Mouse (Mus musculus) hindbrain, embryonic 10.5 days (tissue): ENCODE results near the gene Prss22. TPM values are rescaled to one million over a fixed set of nuclear protein-coding genes. Genes with fewer than 3 reads are reported as not detected.
A peak's percentile ranks its signal among the peaks of the same experiment; 100 is the strongest.

Source experiments
- DNase-seq: peaks from one replicate; pipeline ENCODE4 v3.0.0-alpha.2; 2017; ENCODE audit warnings: low spot score
- H3K27ac ChIP-seq: fragments of 300-500 bp; sonication (generic); 2 replicates; pipeline ENCODE4 v1.5.1; 2016; ENCODE audit warnings: mild to moderate bottlenecking, moderate library complexity
- H3K27me3 ChIP-seq: fragments of 300-500 bp; sonication (generic); 2 replicates; pipeline ENCODE4 v1.6.1; 2016; ENCODE audit warnings: mild to moderate bottlenecking; ENCODE audit not compliant: poor library complexity, insufficient read depth, severe bottlenecking
- H3K36me3 ChIP-seq: fragments of 300-500 bp; sonication (generic); 2 replicates; pipeline ENCODE4 v1.6.1; 2016; ENCODE audit warnings: mild to moderate bottlenecking, moderate library complexity
- H3K4me1 ChIP-seq: fragments of 300-500 bp; sonication (generic); replicated peaks from 2 replicates; pipeline ENCODE4 v1.6.1; 2016; ENCODE audit warnings: mild to moderate bottlenecking
- H3K4me3 ChIP-seq: fragments of 300-500 bp; sonication (generic); 2 replicates; pipeline ENCODE4 v1.5.1; 2016; ENCODE audit warnings: mild to moderate bottlenecking, moderate library complexity
- H3K9me3 ChIP-seq: fragments of 300-500 bp; sonication (generic); 2 replicates; pipeline ENCODE4 v1.6.1; 2016; ENCODE audit warnings: mild to moderate bottlenecking, moderate library complexity
- WGBS: fragments of 180-500 bp; shearing (Covaris S2); methylation state at CpG from one replicate; pipeline ENCODE4 v1.1.7; 2016; 5-methylcytosine and 5-hydroxymethylcytosine counted together
- polyA plus RNA-seq: library from polyadenylated mRNA; unstranded; fragments of >200 nt; fragmentation: Nextera tagmentation; extraction: Ambion mirVana; gene quantifications from 2 replicates; pipeline ENCODE4 v1.2.1, GENCODE M21; 2016

Gene Prss22
- polyA plus RNA-seq, 1 experiment from 2014 or later, result 0.72 TPM

- no peaks in the 10 kb centered on the region for H3K27me3 ChIP-seq
- no peak for DNase-seq
- H3K36me3 ChIP-seq, result no peaks in the 10 kb centered on the region
- H3K4me1 ChIP-seq, result no peaks in the 10 kb centered on the region
- no peaks in the 10 kb centered on the region for H3K9me3 ChIP-seq
- WGBS, result 86% methylated on average over 5 of the region's 5 CpGs
- no peak overlapping the region for H3K27ac ChIP-seq
- no peak overlapping the region for H3K4me3 ChIP-seq
These were observed 16.6 kb upstream of the Prss22 start for GRCm38 (mm10) chr17:24014433-24014965.

- DNase-seq, result no peak
- 85% methylated on average over 2 of the region's 2 CpGs for WGBS
- Histone ChIP-seq H3K27me3 (no peaks in the 10 kb centered on the region), H3K4me3 (no peak overlapping the region), H3K4me1 (no peaks in the 10 kb centered on the region), H3K9me3 (no peaks in the 10 kb centered on the region), H3K36me3 (no peaks in the 10 kb centered on the region), H3K27ac (no peak overlapping the region)
These were observed 15.0 kb upstream of the Prss22 start for GRCm38 (mm10) chr17:24012921-24013320.

GRCm38 (mm10) chr17:24009617-24010016 lies 11.7 kb upstream of the Prss22 start:
- Histone ChIP-seq H3K9me3 (peaks cover 5% of the 10 kb centered on the region; the same call in 1 of the 2 replicates), H3K36me3 (no peaks in the 10 kb centered on the region), H3K27ac (no peak overlapping the region), H3K4me1 (no peaks in the 10 kb centered on the region), H3K27me3 (no peaks in the 10 kb centered on the region), H3K4me3 (no peak overlapping the region)
- 64% methylated on average over 5 of the region's 5 CpGs for WGBS
- DNase-seq, result no peak

- Histone ChIP-seq H3K4me3 (no peak overlapping the region), H3K9me3 (peaks cover 5% of the 10 kb centered on the region; the same call in 1 of the 2 replicates), H3K36me3 (no peaks in the 10 kb centered on the region), H3K4me1 (no peaks in the 10 kb centered on the region), H3K27me3 (no peaks in the 10 kb centered on the region), H3K27ac (no peak overlapping the region)
- no peak for DNase-seq
- 84% methylated on average over 4 of the region's 4 CpGs for WGBS
These were observed 10.2 kb upstream of the Prss22 start for GRCm38 (mm10) chr17:24008105-24008504.

DNA sequence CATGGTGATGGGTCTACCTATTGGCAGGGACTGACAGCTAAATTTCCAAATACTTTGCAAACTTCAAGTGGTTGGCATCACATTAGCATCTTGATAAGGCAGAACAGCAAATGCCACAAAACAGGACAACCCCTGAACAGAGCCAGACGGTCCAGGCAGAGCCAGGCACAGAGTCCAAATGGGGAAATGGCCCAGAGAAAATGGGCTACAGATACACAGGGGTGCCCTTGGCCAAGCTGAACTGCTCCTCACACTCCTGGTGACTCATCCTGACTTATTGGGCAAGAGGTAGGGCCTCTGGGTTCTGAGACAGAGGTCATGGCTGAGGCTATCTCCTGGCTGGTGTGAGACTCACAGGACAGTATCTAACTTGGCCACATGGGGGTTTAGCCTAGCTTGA lies 9.5 kb upstream of the Prss22 start:
- DNase-seq, result no peak
- Histone ChIP-seq H3K27ac (no peak overlapping the region), H3K27me3 (no peaks in the 10 kb centered on the region), H3K4me3 (no peak overlapping the region), H3K4me1 (no peaks in the 10 kb centered on the region), H3K36me3 (no peaks in the 10 kb centered on the region), H3K9me3 (peaks cover 5% of the 10 kb centered on the region; the same call in 1 of the 2 replicates)
- 83% methylated on average over 1 of the region's 1 CpGs for WGBS

DNA sequence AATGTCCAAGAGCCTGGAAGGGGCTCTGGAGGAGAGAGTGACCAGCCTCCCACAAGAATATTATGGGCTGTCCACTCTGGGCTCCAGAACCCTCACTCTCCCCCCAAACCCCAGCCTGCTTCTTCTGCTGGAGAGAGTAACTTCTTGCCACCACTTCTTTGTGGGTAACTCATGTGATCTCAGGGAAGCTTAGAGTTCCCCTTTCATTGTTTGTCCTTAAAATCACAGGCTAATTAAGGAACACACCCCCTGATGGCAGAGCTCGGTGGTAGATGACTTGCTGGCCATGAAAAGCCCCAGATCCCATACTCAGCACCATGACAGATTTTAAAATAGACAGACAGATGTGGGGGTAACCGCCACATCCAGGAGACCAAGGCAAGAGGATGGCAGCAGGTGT lies 9.0 kb upstream of the Prss22 start:
- Histone ChIP-seq H3K4me3 (no peak overlapping the region), H3K4me1 (no peaks in the 10 kb centered on the region), H3K36me3 (no peaks in the 10 kb centered on the region), H3K27ac (no peak overlapping the region), H3K27me3 (no peaks in the 10 kb centered on the region), H3K9me3 (peaks cover 5% of the 10 kb centered on the region; the same call in 1 of the 2 replicates)
- 53% methylated on average over 2 of the region's 2 CpGs for WGBS
- no peak for DNase-seq

DNA sequence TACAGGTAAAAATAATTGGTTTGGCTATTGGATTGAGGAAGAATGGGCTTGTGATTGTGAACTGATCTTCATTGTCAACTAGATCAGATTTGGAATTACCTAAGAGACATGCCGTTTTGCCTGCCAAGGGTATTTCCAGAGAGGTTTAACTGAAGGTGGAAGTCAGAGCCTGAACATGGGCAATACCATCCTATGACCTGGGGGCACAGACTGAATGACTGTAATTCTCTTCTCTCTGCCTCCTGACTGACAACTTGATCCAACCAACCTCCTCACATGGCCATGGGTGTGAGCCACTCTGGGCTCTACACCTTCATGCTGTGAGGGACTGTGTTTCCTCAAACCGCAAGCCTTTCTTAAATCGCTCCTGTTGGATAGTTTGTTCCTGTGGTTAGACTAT lies 7.1 kb upstream of the Prss22 start:
- peaks cover 5% of the 10 kb centered on the region; the same call in 1 of the 2 replicates for H3K9me3 ChIP-seq
- no peaks in the 10 kb centered on the region for H3K36me3 ChIP-seq
- no peaks in the 10 kb centered on the region for H3K4me1 ChIP-seq
- no peak for DNase-seq
- no peak overlapping the region for H3K27ac ChIP-seq
- H3K27me3 ChIP-seq, result no peaks in the 10 kb centered on the region
- WGBS, result 92% methylated on average over 3 of the region's 3 CpGs
- H3K4me3 ChIP-seq, result no peak overlapping the region

DNA sequence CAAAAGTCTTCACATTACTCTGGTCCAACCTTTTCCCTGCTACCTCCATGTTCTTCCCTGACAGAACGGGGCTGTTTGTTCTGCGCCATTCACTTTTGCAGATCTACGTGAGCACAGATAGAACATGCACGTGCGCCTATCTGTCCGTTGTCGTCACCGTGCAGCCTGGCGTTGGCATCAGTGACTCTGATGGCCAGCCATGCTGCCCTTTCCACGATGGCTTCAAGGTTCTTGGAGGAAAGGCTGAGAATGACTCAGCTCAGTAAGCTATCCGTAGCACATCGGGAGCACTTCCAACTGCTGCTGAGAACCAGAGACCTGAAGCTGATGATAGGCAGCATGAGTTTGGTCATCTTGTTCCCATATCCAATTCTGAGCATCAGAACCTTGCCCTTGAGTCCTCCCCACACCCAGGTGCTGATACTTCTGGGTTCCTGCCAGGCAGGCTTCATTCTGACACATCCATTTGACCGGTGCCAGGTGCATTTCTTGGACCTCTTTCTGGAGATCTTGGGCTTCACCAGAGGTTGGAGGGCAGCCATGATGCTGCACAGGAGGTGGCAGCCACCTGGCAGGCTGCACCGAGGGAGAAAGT lies 6.3 kb upstream of the Prss22 start:
- peaks cover 5% of the 10 kb centered on the region; the same call in 1 of the 2 replicates for H3K9me3 ChIP-seq
- no peak overlapping the region for H3K27ac ChIP-seq
- no peaks in the 10 kb centered on the region for H3K4me1 ChIP-seq
- 93% methylated on average over 14 of the region's 14 CpGs for WGBS
- no peaks in the 10 kb centered on the region for H3K27me3 ChIP-seq
- no peak overlapping the region for H3K4me3 ChIP-seq
- DNase-seq, result no peak
- H3K36me3 ChIP-seq, result no peaks in the 10 kb centered on the region

DNA sequence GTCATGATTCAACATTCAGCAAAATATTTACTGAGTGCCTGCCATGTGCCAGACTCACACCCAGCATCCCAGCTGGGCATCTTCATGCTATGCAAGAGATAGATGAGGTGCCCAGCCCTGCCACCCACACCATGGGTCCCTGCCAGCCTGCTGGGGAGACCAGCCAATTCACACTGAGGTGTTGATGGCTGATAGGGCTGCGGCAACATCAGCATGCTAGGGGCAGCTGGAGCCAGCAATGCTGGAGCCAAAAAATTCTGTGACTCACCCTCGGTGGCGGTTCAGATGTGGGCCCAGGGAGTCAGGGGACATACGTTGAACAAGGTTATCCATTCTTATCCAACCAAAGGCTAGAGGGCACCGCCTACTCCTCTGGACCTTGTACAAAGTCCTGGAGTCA lies 2.5 kb upstream of the Prss22 start:
- no peak for DNase-seq
- H3K27ac ChIP-seq, result no peak overlapping the region
- no peaks in the 10 kb centered on the region for H3K36me3 ChIP-seq
- H3K27me3 ChIP-seq, result no peaks in the 10 kb centered on the region
- WGBS, result 64% methylated on average over 5 of the region's 5 CpGs
- H3K9me3 ChIP-seq, result peaks cover 2% of the 10 kb centered on the region; the same call in 1 of the 2 replicates
- no peak overlapping the region for H3K4me3 ChIP-seq
- peaks cover 12% of the 10 kb centered on the region for H3K4me1 ChIP-seq

GRCm38 (mm10) chr17:23998383-23998782 lies 483 bp upstream of the Prss22 start:
- no peaks in the 10 kb centered on the region for H3K9me3 ChIP-seq
- H3K4me3 ChIP-seq, result no peak overlapping the region
- H3K36me3 ChIP-seq, result no peaks in the 10 kb centered on the region
- H3K4me1 ChIP-seq, result peaks cover 20% of the 10 kb centered on the region
- 78% methylated on average over 6 of the region's 6 CpGs for WGBS
- peak overlapping the region; percentile 8; the same call in 1 of the 2 replicates for H3K27ac ChIP-seq
- no peak for DNase-seq
- no peaks in the 10 kb centered on the region for H3K27me3 ChIP-seq

GRCm38 (mm10) chr17:23995421-23995820 lies 2.5 kb downstream of the Prss22 start:
- Histone ChIP-seq H3K4me1 (peaks cover 32% of the 10 kb centered on the region), H3K9me3 (no peaks in the 10 kb centered on the region), H3K36me3 (no peaks in the 10 kb centered on the region), H3K27ac (no peak overlapping the region), H3K4me3 (no peak overlapping the region), H3K27me3 (no peaks in the 10 kb centered on the region)
- 40% methylated on average over 1 of the region's 1 CpGs for WGBS
- DNase-seq, result no peak

- no peak overlapping the region for H3K4me3 ChIP-seq
- H3K27me3 ChIP-seq, result no peaks in the 10 kb centered on the region
- DNase-seq, result no peak
- 78% methylated on average over 7 of the region's 7 CpGs for WGBS
- H3K36me3 ChIP-seq, result no peaks in the 10 kb centered on the region
- H3K4me1 ChIP-seq, result peaks cover 33% of the 10 kb centered on the region
- no peaks in the 10 kb centered on the region for H3K9me3 ChIP-seq
- H3K27ac ChIP-seq, result no peak overlapping the region
These were observed 3.2 kb downstream of the Prss22 start for GRCm38 (mm10) chr17:23994667-23995066.

GRCm38 (mm10) chr17:23993559-23994428 lies 4.1 kb downstream of the Prss22 start:
- peak overlapping the region; percentile 69 for H3K27ac ChIP-seq
- H3K4me1 ChIP-seq, result peaks cover 33% of the 10 kb centered on the region
- H3K9me3 ChIP-seq, result no peaks in the 10 kb centered on the region
- peak; percentile 94 for DNase-seq
- 11% methylated on average over 31 of the region's 31 CpGs for WGBS
- peak overlapping the region; percentile 40 for H3K4me3 ChIP-seq
- H3K27me3 ChIP-seq, result no peaks in the 10 kb centered on the region
- no peaks in the 10 kb centered on the region for H3K36me3 ChIP-seq
